Comparison of ENCODE assay signal across 26 mouse cellular contexts in genomic region chrX:38794373-38794772, GRCm38 (mm10). TPM values are rescaled to one million over a fixed set of nuclear protein-coding genes. Genes with fewer than 3 reads are reported as not detected.
"Had no signal": no experiment of that assay in that cellular context is flagged by ENCODE, and none has a peak within 500 bp of the region (broad histone marks: within the 10 kb centered on the region; RNA-seq: fewer than 3 reads in every experiment).

No protein-coding gene starts in this region.

- ATAC-seq: liver, embryonic 12.5 days had no signal

- DNase-seq: kidney, postnatal 25 days; layer of hippocampus, adult 9-11 months; liver; lung, adult 18-20 months; lung, postnatal 10 days; lung, postnatal 36 days; midbrain, embryonic 14.5 days; thymus, adult 18-20 months; thymus, postnatal 36 days had no signal

- H3K4me3 ChIP-seq: layer of hippocampus, adult 2 months; limb, embryonic 10.5 days; limb, embryonic 13.5 days; liver, embryonic 12.5 days; liver, embryonic 15.5 days; lung, embryonic 15.5 days had no signal

- H3K36me3 ChIP-seq: limb, embryonic 10.5 days; limb, embryonic 13.5 days; liver, embryonic 12.5 days; liver, embryonic 15.5 days; lung, embryonic 15.5 days had no signal

- H3K9me3 ChIP-seq: limb, embryonic 10.5 days; limb, embryonic 13.5 days; liver, embryonic 12.5 days; liver, embryonic 15.5 days; lung, embryonic 15.5 days had no signal

- H3K27me3 ChIP-seq: limb, embryonic 13.5 days; liver, embryonic 12.5 days; liver, embryonic 15.5 days; lung, embryonic 15.5 days had no signal

- H3K9ac ChIP-seq: limb, embryonic 13.5 days; liver, embryonic 12.5 days; liver, embryonic 15.5 days; lung, embryonic 15.5 days had no signal

- H3K4me2 ChIP-seq: limb, embryonic 13.5 days; liver, embryonic 12.5 days; liver, embryonic 15.5 days; lung, embryonic 15.5 days; midbrain, embryonic 11.5 days had no signal

- H3K27ac ChIP-seq: kidney, postnatal 0 days; layer of hippocampus, adult 2 months; limb, embryonic 10.5 days; limb, embryonic 13.5 days; liver, embryonic 12.5 days; liver, embryonic 15.5 days; lung, embryonic 15.5 days; stomach, postnatal 0 days had no signal

- H3K4me1 ChIP-seq: limb, embryonic 10.5 days; limb, embryonic 13.5 days; liver, embryonic 12.5 days; liver, embryonic 15.5 days; lung, embryonic 15.5 days had no signal

RNA-seq across cellular contexts. Expression of gene 6030498E09Rik, which starts 21.9 kb away (rescaled TPM):
- total RNA-seq: layer of hippocampus, adult 2 months; layer of hippocampus, postnatal 25 days; left cerebral cortex, adult 18-20 months; left cerebral cortex, postnatal 25 days had no signal
- polyA plus RNA-seq: kidney, embryonic 14.5 days; kidney, postnatal 0 days; large intestine, adult 2 months; limb, embryonic 10.5 days; limb, embryonic 13.5 days; liver, embryonic 15.5 days; lung, embryonic 15.5 days; midbrain, embryonic 11.5 days; midbrain, embryonic 14.5 days; neural tube, embryonic 11.5 days; stomach, embryonic 14.5 days; stomach, postnatal 0 days; urinary bladder, adult 2 months had no signal
